Mouse (Mus musculus): ENCODE measurements around the gene Gm9195. TPM values are rescaled to one million over a fixed set of nuclear protein-coding genes. Genes with fewer than 3 reads are reported as not detected.

Gene Gm9195
- total RNA-seq, 4 experiments from 2014 or later = not detected

DNA sequence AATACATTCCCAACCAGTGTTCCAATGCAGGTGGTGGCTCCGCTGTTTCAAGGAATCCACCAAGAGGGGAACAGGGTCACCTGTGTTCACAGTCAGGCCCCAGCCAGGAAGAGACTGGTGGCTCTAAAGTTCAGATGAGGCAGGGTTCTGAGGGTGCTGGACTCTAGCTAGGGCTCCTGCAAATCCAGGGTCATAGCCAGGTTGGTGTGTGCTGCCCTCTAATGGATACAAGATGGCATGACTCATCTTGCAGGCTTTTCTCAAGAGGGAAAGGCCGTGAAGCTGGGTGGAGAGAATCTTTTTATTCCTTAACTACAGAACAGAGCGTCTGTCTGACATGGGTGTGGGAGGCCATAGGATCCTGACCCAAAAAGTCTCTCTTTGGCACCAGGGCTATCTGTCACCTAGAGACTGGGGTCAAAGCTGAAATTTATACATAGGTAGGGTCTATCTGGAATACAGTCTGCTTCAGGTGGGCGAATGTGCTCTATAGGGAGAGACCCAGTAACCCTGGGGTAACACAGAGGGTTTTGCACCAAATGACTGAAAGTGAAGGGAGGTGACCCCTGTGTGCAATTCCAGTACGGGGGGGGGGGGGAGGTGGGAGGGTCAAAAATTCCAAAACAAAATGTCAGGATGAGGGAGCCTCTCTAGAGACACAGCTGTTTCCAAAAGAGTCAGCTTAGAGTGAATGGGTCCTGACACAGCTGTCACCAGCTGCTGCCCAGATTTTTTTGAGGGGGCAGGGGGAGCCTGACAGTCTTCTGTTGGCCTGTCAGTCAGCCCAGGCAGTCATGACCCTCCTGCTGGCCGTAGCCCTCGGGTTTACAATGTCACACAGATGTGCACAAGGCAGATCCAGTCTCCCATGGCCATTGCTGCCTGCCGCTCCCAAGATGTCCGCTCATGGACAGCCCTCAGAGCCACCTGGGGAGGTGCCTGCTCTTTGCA, 44.2 kb downstream of the Gm9195 start:
- no peak for DNase-seq (ENCODE audit: low spot score in 2 of 2)

DNA sequence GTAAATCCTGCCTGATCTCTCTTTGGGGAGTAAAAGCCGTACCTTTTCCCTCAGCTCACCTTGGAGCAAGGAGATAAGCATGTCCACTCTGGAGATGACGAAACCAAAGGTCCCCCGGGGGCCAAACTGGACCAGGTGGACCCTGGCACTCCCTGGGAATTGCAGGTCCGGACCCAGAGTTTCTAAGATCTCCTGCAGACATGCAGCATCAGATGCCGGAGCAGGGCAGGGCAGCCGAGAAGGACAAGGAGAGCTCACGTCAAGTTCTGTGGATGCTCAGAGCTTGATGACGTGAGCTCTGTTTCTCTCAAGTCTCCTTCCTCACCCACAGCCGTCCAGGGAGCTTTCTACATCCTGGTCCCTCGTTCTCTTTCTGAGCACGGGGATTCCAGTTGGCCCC, 48.7 kb downstream of the Gm9195 start:
- no peak for DNase-seq (ENCODE audit: low spot score in 2 of 2)

GRCm38 (mm10) chr14:72440929-72441328, 50.7 kb downstream of the Gm9195 start:
- DNase-seq (ENCODE audit: low spot score in 2 of 2) = no peak

- no peak for DNase-seq (ENCODE audit: low spot score in 2 of 2)
These were observed 51.2 kb downstream of the Gm9195 start for GRCm38 (mm10) chr14:72440436-72440835.

GRCm38 (mm10) chr14:72438976-72439375, 52.7 kb downstream of the Gm9195 start:
- DNase-seq (ENCODE audit: low spot score in 2 of 2) = no peak

- peak; percentile 15 to 56 for DNase-seq (ENCODE audit: low spot score in 2 of 2)
These were observed 101.9 kb downstream of the Gm9195 start for GRCm38 (mm10) chr14:72389696-72390095.

DNA sequence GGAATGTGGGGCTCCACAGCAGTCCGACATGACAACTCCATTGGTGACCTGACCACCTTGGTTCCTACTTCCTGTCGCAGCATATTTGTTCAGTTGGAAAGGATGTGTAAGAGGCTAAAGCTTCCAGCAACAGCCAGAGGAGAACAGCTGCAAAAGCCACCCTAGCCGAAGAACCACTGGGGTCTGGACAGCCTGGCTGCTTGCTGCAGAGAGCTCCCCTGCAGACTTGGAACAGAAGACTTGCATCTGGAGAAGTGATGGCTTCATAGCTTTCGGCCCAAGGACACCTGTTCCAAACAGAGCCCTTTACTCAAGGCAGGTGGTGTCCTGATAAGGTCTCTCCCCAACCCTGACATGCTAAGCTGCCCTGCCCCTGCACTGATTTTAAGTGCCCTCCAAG, 102.3 kb downstream of the Gm9195 start:
- DNase-seq (ENCODE audit: low spot score in 2 of 2) = peak in 1 of 2 experiments; percentile 4

DNA sequence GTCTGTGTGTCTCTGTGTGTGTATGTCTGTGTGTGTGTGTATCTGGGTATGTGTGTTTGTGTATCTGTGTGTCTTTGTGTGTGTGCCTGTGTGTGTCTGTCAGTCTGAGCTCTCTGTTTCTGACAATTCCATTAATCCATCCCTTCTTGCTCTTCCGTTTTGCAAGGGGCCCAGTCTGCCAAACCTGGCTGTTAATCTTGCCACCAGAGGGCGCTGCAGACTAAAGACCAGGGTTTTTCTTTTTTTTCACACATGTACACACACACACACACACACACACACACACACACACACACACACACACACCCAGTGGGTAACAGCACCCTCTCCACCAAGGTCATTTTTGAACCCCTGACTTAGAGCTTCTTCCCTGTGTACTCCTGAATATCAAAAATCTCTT, 114.4 kb downstream of the Gm9195 start:
- no peak for DNase-seq (ENCODE audit: low spot score in 2 of 2)

Other genes with a start within 250 kb of the Gm9195 start
- gene Fndc3a, start 218.2 kb upstream of the Gm9195 start, total RNA-seq (2022) = 1 to 10 TPM; 3.8 to 5.7 (median 4.6) TPM

Measured in gastrocnemius, adult 8-10 months (tissue).